Mouse (Mus musculus) intestine, embryonic 15.5 days (tissue): ENCODE data around the gene Numbl. TPM values are rescaled to one million over a fixed set of nuclear protein-coding genes. Genes with fewer than 3 reads are reported as not detected.

Experiments
- ATAC-seq: fragments of 200-750 bp; cut with Nextera tagmentation; 2 replicates; pipeline ENCODE4 v1.8.0; 2017; ENCODE audit warnings: moderate TSS enrichment, moderate library complexity
- H3K27ac ChIP-seq: fragments of 300-500 bp; sonication (generic); 2 replicates; pipeline ENCODE4 v1.5.1; 2015; ENCODE audit warnings: mild to moderate bottlenecking, inconsistent platforms
- H3K27me3 ChIP-seq: fragments of 300-500 bp; sonication (generic); replicated peaks from 2 replicates; pipeline ENCODE4 v1.6.1; 2015; ENCODE audit warnings: inconsistent platforms
- H3K36me3 ChIP-seq: fragments of 300-500 bp; sonication (generic); 2 replicates; pipeline ENCODE4 v1.6.1; 2015; ENCODE audit warnings: inconsistent platforms
- H3K4me1 ChIP-seq: fragments of 300-500 bp; sonication (generic); replicated peaks from 2 replicates; pipeline ENCODE4 v1.6.1; 2015; ENCODE audit warnings: inconsistent platforms
- H3K4me2 ChIP-seq: fragments of 300-500 bp; sonication (generic); replicated peaks from 2 replicates; pipeline ENCODE4 v1.6.1; 2015; ENCODE audit warnings: mild to moderate bottlenecking, inconsistent platforms
- H3K4me3 ChIP-seq: fragments of 300-500 bp; sonication (generic); replicated peaks from 2 replicates; pipeline ENCODE4 v1.5.1; 2015; ENCODE audit warnings: inconsistent platforms
- H3K9ac ChIP-seq: fragments of 300-500 bp; sonication (generic); 2 replicates; pipeline ENCODE4 v1.6.1; 2015; ENCODE audit warnings: inconsistent platforms
- H3K9me3 ChIP-seq: fragments of 300-500 bp; sonication (generic); 2 replicates; pipeline ENCODE4 v1.6.1; 2016; ENCODE audit warnings: inconsistent platforms
- WGBS: fragments of 180-500 bp; shearing (Covaris S2); methylation state at CpG from one replicate; pipeline ENCODE4 v1.1.7; 2015; 5-methylcytosine and 5-hydroxymethylcytosine counted together
- polyA plus RNA-seq: library from polyadenylated mRNA; unstranded; fragments of >200 nt; fragmentation: Nextera tagmentation; extraction: Ambion mirVana; gene quantifications from 2 replicates; pipeline ENCODE4 v1.2.1, GENCODE M21; 2015

The Numbl gene
- polyA plus RNA-seq, 1 experiment from 2014 or later, result 16.5 TPM

- no peaks in the 10 kb centered on the region for H3K27me3 ChIP-seq
- H3K4me3 ChIP-seq, result no peak overlapping the region
- 85% methylated on average over 3 of the region's 3 CpGs for WGBS
- H3K36me3 ChIP-seq, result peaks cover 11% of the 10 kb centered on the region
- no peak overlapping the region for H3K9ac ChIP-seq
- H3K27ac ChIP-seq, result no peak overlapping the region
- no peaks in the 10 kb centered on the region for H3K9me3 ChIP-seq
- H3K4me1 ChIP-seq, result peaks cover 7% of the 10 kb centered on the region; the same call in 1 of the 2 replicates
- ATAC-seq, result no peak
- no peak overlapping the region for H3K4me2 ChIP-seq
Observed at GRCm38 (mm10) chr7:27314393-27314792, 56.2 kb downstream of the Numbl start.

GRCm38 (mm10) chr7:27315958-27316357, 57.7 kb downstream of the Numbl start:
- no peak overlapping the region for H3K27ac ChIP-seq
- H3K4me1 ChIP-seq, result no peaks in the 10 kb centered on the region
- no peaks in the 10 kb centered on the region for H3K27me3 ChIP-seq
- no peaks in the 10 kb centered on the region for H3K9me3 ChIP-seq
- no peak overlapping the region for H3K9ac ChIP-seq
- no peak overlapping the region for H3K4me2 ChIP-seq
- WGBS, result 56% methylated on average over 7 of the region's 7 CpGs
- no peak overlapping the region for H3K4me3 ChIP-seq
- H3K36me3 ChIP-seq, result peaks cover 11% of the 10 kb centered on the region; the same call in 1 of the 2 replicates
- ATAC-seq, result no peak

GRCm38 (mm10) chr7:27319411-27319810, 61.2 kb downstream of the Numbl start:
- no peak overlapping the region for H3K4me3 ChIP-seq
- no peaks in the 10 kb centered on the region for H3K4me1 ChIP-seq
- no peak for ATAC-seq
- H3K9ac ChIP-seq, result no peak overlapping the region
- WGBS, result 92% methylated on average over 22 of the region's 22 CpGs
- peaks cover 9% of the 10 kb centered on the region; the same call in 1 of the 2 replicates for H3K36me3 ChIP-seq
- H3K27me3 ChIP-seq, result no peaks in the 10 kb centered on the region
- no peak overlapping the region for H3K4me2 ChIP-seq
- no peaks in the 10 kb centered on the region for H3K9me3 ChIP-seq
- no peak overlapping the region for H3K27ac ChIP-seq

GRCm38 (mm10) chr7:27322291-27322690, 64.1 kb downstream of the Numbl start:
- WGBS, result 32% methylated on average over 13 of the region's 13 CpGs
- Histone ChIP-seq H3K4me2 (0 out of 2 replicates have a peak overlapping the region, but pooled peaks have one; percentile 9), H3K27me3 (peaks cover 15% of the 10 kb centered on the region)

GRCm38 (mm10) chr7:27323001-27323400, 64.8 kb downstream of the Numbl start:
- ATAC-seq, result no peak
- Histone ChIP-seq H3K36me3 (peaks cover 7% of the 10 kb centered on the region; the same call in 1 of the 2 replicates), H3K4me1 (peaks cover 12% of the 10 kb centered on the region), H3K4me2 (no peak overlapping the region), H3K27ac (no peak overlapping the region), H3K9me3 (no peaks in the 10 kb centered on the region), H3K4me3 (no peak overlapping the region), H3K27me3 (peaks cover 20% of the 10 kb centered on the region), H3K9ac (no peak overlapping the region)
- 94% methylated on average over 5 of the region's 5 CpGs for WGBS

More at GRCm38 (mm10) chr7:27322291-27322690, 64.1 kb downstream of the Numbl start:
- no peak overlapping the region for H3K27ac ChIP-seq
- no peaks in the 10 kb centered on the region for H3K9me3 ChIP-seq
- H3K36me3 ChIP-seq, result peaks cover 7% of the 10 kb centered on the region; the same call in 1 of the 2 replicates
- ATAC-seq, result no peak
- H3K9ac ChIP-seq, result no peak overlapping the region
- peaks cover 12% of the 10 kb centered on the region for H3K4me1 ChIP-seq
- no peak overlapping the region for H3K4me3 ChIP-seq

- H3K9ac ChIP-seq, result no peak overlapping the region
- ATAC-seq, result no peak
- H3K27me3 ChIP-seq, result peaks cover 25% of the 10 kb centered on the region
- peaks cover 17% of the 10 kb centered on the region for H3K4me1 ChIP-seq
- H3K9me3 ChIP-seq, result no peaks in the 10 kb centered on the region
- H3K36me3 ChIP-seq, result peaks cover 7% of the 10 kb centered on the region; the same call in 1 of the 2 replicates
- no peak overlapping the region for H3K4me3 ChIP-seq
- 95% methylated on average over 11 of the region's 11 CpGs for WGBS
- H3K27ac ChIP-seq, result no peak overlapping the region
- no peak overlapping the region for H3K4me2 ChIP-seq
Observed at GRCm38 (mm10) chr7:27324161-27324560, 65.9 kb downstream of the Numbl start.

GRCm38 (mm10) chr7:27324928-27325327, 66.7 kb downstream of the Numbl start:
- H3K4me1 ChIP-seq, result peaks cover 25% of the 10 kb centered on the region
- no peak for ATAC-seq
- whole genome bisulfite sequencing, result 57% methylated on average over 20 of the region's 20 CpGs

GRCm38 (mm10) chr7:27325697-27326096, 67.5 kb downstream of the Numbl start:
- H3K4me3 ChIP-seq, result peak overlapping the region; percentile 30
- ATAC-seq, result peak; percentile 41
- peak overlapping the region; percentile 60 for H3K4me2 ChIP-seq
- peaks cover 25% of the 10 kb centered on the region for H3K27me3 ChIP-seq
- peaks cover 7% of the 10 kb centered on the region; the same call in 1 of the 2 replicates for H3K36me3 ChIP-seq
- no peaks in the 10 kb centered on the region for H3K9me3 ChIP-seq
- 12% methylated on average over 24 of the region's 24 CpGs for WGBS
- no peak overlapping the region for H3K27ac ChIP-seq
- H3K9ac ChIP-seq, result peak overlapping the region; percentile 30; the same call in 1 of the 2 replicates
- peaks cover 27% of the 10 kb centered on the region for H3K4me1 ChIP-seq

More at GRCm38 (mm10) chr7:27324928-27325327, 66.7 kb downstream of the Numbl start:
- Histone ChIP-seq H3K9ac (no peak overlapping the region), H3K36me3 (peaks cover 7% of the 10 kb centered on the region; the same call in 1 of the 2 replicates), H3K27ac (no peak overlapping the region), H3K9me3 (no peaks in the 10 kb centered on the region), H3K4me2 (no peak overlapping the region), H3K27me3 (peaks cover 25% of the 10 kb centered on the region), H3K4me3 (no peak overlapping the region)

GRCm38 (mm10) chr7:27326101-27326880, 68.1 kb downstream of the Numbl start:
- ATAC-seq, result no peak
- H3K27me3 ChIP-seq, result peaks cover 25% of the 10 kb centered on the region
- H3K27ac ChIP-seq, result no peak overlapping the region
- H3K4me2 ChIP-seq, result peak overlapping the region; percentile 60
- H3K4me1 ChIP-seq, result peaks cover 32% of the 10 kb centered on the region
- 56% methylated on average over 34 of the region's 34 CpGs for WGBS
- peaks cover 7% of the 10 kb centered on the region; the same call in 1 of the 2 replicates for H3K36me3 ChIP-seq
- no peak overlapping the region for H3K4me3 ChIP-seq
- H3K9ac ChIP-seq, result no peak overlapping the region
- no peaks in the 10 kb centered on the region for H3K9me3 ChIP-seq

GRCm38 (mm10) chr7:27327500-27327899, 69.3 kb downstream of the Numbl start:
- WGBS, result 93% methylated on average over 8 of the region's 8 CpGs

GRCm38 (mm10) chr7:27328161-27328560, 69.9 kb downstream of the Numbl start:
- WGBS, result 84% methylated on average over 11 of the region's 11 CpGs

More at GRCm38 (mm10) chr7:27327500-27327899, 69.3 kb downstream of the Numbl start:
- Histone ChIP-seq H3K36me3 (peaks cover 7% of the 10 kb centered on the region; the same call in 1 of the 2 replicates), H3K9ac (no peak overlapping the region), H3K27ac (no peak overlapping the region), H3K27me3 (peaks cover 33% of the 10 kb centered on the region), H3K4me1 (peaks cover 38% of the 10 kb centered on the region), H3K9me3 (no peaks in the 10 kb centered on the region), H3K4me3 (no peak overlapping the region), H3K4me2 (no peak overlapping the region)
- ATAC-seq, result no peak

GRCm38 (mm10) chr7:27328648-27329047, 70.4 kb downstream of the Numbl start:
- ATAC-seq, result no peak
- Histone ChIP-seq H3K9ac (no peak overlapping the region), H3K36me3 (0 out of 2 replicates have a peak, but pooled peaks cover 2% of the 10 kb centered on the region), H3K9me3 (no peaks in the 10 kb centered on the region), H3K27me3 (peaks cover 44% of the 10 kb centered on the region), H3K4me2 (no peak overlapping the region), H3K4me1 (peaks cover 44% of the 10 kb centered on the region), H3K4me3 (no peak overlapping the region), H3K27ac (no peak overlapping the region)
- 39% methylated on average over 16 of the region's 16 CpGs for WGBS

More at GRCm38 (mm10) chr7:27328161-27328560, 69.9 kb downstream of the Numbl start:
- Histone ChIP-seq H3K4me3 (no peak overlapping the region), H3K4me1 (peaks cover 40% of the 10 kb centered on the region), H3K27ac (no peak overlapping the region), H3K36me3 (peaks cover 6% of the 10 kb centered on the region; the same call in 1 of the 2 replicates), H3K9ac (no peak overlapping the region), H3K27me3 (peaks cover 39% of the 10 kb centered on the region), H3K4me2 (no peak overlapping the region), H3K9me3 (no peaks in the 10 kb centered on the region)
- ATAC-seq, result no peak
